Mouse (Mus musculus) heart, postnatal 0 days (tissue): ENCODE measurements around the gene Plscr1. TPM values are rescaled to one million over a fixed set of nuclear protein-coding genes. Genes with fewer than 3 reads are reported as not detected.
A peak's percentile ranks its signal among the peaks of the same experiment; 100 is the strongest.

ENCODE experiments used
- ATAC-seq: fragments of 200-750 bp; cut with Nextera tagmentation; 2 replicates; pipeline ENCODE4 v1.8.0; 2017; ENCODE audit warnings: low read depth, moderate number of reproducible peaks, moderate library complexity; ENCODE audit not compliant: insufficient read depth
- DNase-seq: peaks from one replicate; pipeline ENCODE4 v3.0.0-alpha.2; 2016; ENCODE audit warnings: low spot score
- H3K27ac ChIP-seq: fragments of 300-500 bp; sonication (generic); 2 replicates; pipeline ENCODE4 v1.5.1; 2014; ENCODE audit warnings: low read depth, mild to moderate bottlenecking
- H3K27me3 ChIP-seq: fragments of 300-500 bp; sonication (generic); 2 replicates; pipeline ENCODE4 v1.6.1; 2014; ENCODE audit warnings: low read length, mixed read lengths; ENCODE audit not compliant: control insufficient read depth, insufficient read depth
- H3K36me3 ChIP-seq: fragments of 300-500 bp; sonication (generic); replicated peaks from 2 replicates; pipeline ENCODE4 v1.6.1; 2014; ENCODE audit warnings: low read length, mixed read lengths; ENCODE audit not compliant: control insufficient read depth, insufficient read depth
- H3K4me1 ChIP-seq: fragments of 300-500 bp; sonication (generic); 2 replicates; pipeline ENCODE4 v1.6.1; 2014; ENCODE audit warnings: antibody characterized with exemption; ENCODE audit not compliant: control insufficient read depth, insufficient read depth
- H3K4me2 ChIP-seq: fragments of 300-500 bp; sonication (generic); 2 replicates; pipeline ENCODE4 v1.6.1; 2014; ENCODE audit warnings: low read depth, mild to moderate bottlenecking, low read length, moderate library complexity
- H3K4me3 ChIP-seq: fragments of 300-500 bp; sonication (generic); 2 replicates; pipeline ENCODE4 v1.5.1; 2014; ENCODE audit warnings: low read depth, low read length
- H3K9ac ChIP-seq: fragments of 300-500 bp; sonication (generic); replicated peaks from 2 replicates; pipeline ENCODE4 v1.6.1; 2014; ENCODE audit warnings: low read depth, low read length, mixed read lengths
- H3K9me3 ChIP-seq: fragments of 300-500 bp; sonication (generic); replicated peaks from 2 replicates; pipeline ENCODE4 v1.6.1; 2016; ENCODE audit warnings: low read length; ENCODE audit not compliant: control insufficient read depth
- CTCF ChIP-seq: IDR thresholded peaks from 2 replicates; pipeline ENCODE4 v1.5.1; 2016; ENCODE audit warnings: antibody characterized with exemption, control low read depth, low read depth
- EP300 ChIP-seq: IDR thresholded peaks from 2 replicates; pipeline ENCODE4 v1.6.1; 2016; ENCODE audit warnings: antibody characterized with exemption, low read depth
- WGBS: fragments of 180-500 bp; shearing (Covaris S2); extraction: QIAGEN DNeasy Blood & Tissue Kit; methylation state at CpG from one replicate; pipeline ENCODE4 v1.1.7; 2014; 5-methylcytosine and 5-hydroxymethylcytosine counted together
- polyA plus RNA-seq: library from polyadenylated mRNA; unstranded; fragments of >200 nt; fragmentation: Nextera tagmentation; extraction: Ambion mirVana; gene quantifications from 2 replicates; pipeline ENCODE4 v1.2.1, GENCODE M21; 2015
- total RNA-seq: library from RNA; depleted of rRNA; stranded (reverse); fragments of >200 nt; gene quantifications from 2 replicates; pipeline ENCODE4 v1.2.3, GENCODE M21; 2014; ENCODE audit warnings: low replicate concordance; rRNA removed

The Plscr1 gene
- total RNA-seq (17.7 and 22.1 TPM in 2 replicates), polyA plus RNA-seq (25.4 and 25.8 TPM in 2 replicates)

- Histone ChIP-seq H3K4me3 (peak within 1 kb of the TSS; percentile 79), H3K9ac (peak within 1 kb of the TSS; percentile 79), H3K27me3 (no peaks in the 10 kb centered on the region), H3K36me3 (no peaks in the 10 kb centered on the region), H3K9me3 (no peaks in the 10 kb centered on the region), H3K4me1 (peaks cover 10% of the 10 kb centered on the region), H3K4me2 (peak within 1 kb of the TSS; percentile 76), H3K27ac (peak within 1 kb of the TSS; percentile 97)
- DNase-seq (peak; percentile 13), ATAC-seq (no peak)
- no peak for TF ChIP-seq EP300
- TF ChIP-seq CTCF: no peak
- WGBS: 41% methylated on average over 7 of the region's 7 CpGs
Observed at GRCm38 (mm10) chr9:92249447-92249852, at the start of gene Plscr1. Gene Plscr1 (plus strand): TSS chr9:92249750.

DNA sequence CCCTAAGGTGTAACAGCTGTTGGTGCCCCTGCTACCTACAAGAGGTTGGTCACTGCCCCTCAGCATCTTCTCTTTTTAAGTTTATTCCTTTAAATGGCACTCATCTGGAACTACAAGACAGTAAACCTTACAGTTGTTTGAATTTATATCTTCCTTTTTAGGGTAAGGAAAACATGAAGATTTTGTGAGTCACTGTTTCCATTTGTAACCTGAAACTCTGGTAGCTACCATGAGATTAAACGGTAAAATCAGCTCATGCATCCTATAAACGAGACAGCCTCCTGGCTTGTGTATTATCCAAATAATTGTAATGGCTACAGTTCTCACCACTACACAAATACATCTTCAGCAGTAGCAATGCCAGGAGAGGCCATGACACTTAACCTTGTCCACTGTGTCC is 45.2 kb upstream of the Plscr1 start:
- H3K4me2 ChIP-seq: no peak overlapping the region
- 43% methylated on average over 2 of the region's 2 CpGs for WGBS
- TF ChIP-seq CTCF: no peak
- no peak for TF ChIP-seq EP300
- DNase-seq: no peak
- H3K9me3 ChIP-seq: no peaks in the 10 kb centered on the region
- H3K4me3 ChIP-seq: no peak overlapping the region
- ATAC-seq: no peak
- no peak overlapping the region for H3K9ac ChIP-seq
- no peaks in the 10 kb centered on the region for H3K27me3 ChIP-seq
- no peaks in the 10 kb centered on the region for H3K36me3 ChIP-seq
- no peak overlapping the region for H3K27ac ChIP-seq
- H3K4me1 ChIP-seq: no peaks in the 10 kb centered on the region

- peak; percentile 39 for DNase-seq
- Histone ChIP-seq H3K4me1 (no peaks in the 10 kb centered on the region), H3K36me3 (no peaks in the 10 kb centered on the region), H3K4me2 (peak overlapping the region; percentile 41), H3K4me3 (peak overlapping the region; percentile 25), H3K9me3 (no peaks in the 10 kb centered on the region), H3K27me3 (no peaks in the 10 kb centered on the region), H3K27ac (no peak overlapping the region), H3K9ac (no peak overlapping the region)
- TF ChIP-seq CTCF: peak; percentile 65
- TF ChIP-seq EP300: no peak
- 32% methylated on average over 4 of the region's 4 CpGs for WGBS
- no peak for ATAC-seq
Observed at GRCm38 (mm10) chr9:92207307-92207706, 42.2 kb upstream of the Plscr1 start.

GRCm38 (mm10) chr9:92207757-92208156 is 41.8 kb upstream of the Plscr1 start:
- no peaks in the 10 kb centered on the region for H3K4me1 ChIP-seq
- ATAC-seq: no peak
- no peaks in the 10 kb centered on the region for H3K36me3 ChIP-seq
- no peaks in the 10 kb centered on the region for H3K27me3 ChIP-seq
- H3K9me3 ChIP-seq: no peaks in the 10 kb centered on the region
- peak overlapping the region; percentile 25 for H3K4me3 ChIP-seq
- no peak for DNase-seq
- 59% methylated on average over 8 of the region's 8 CpGs for WGBS
- no peak overlapping the region for H3K9ac ChIP-seq
- H3K27ac ChIP-seq: no peak overlapping the region
- TF ChIP-seq EP300 (no peak), CTCF (no peak)
- peak overlapping the region; percentile 41 for H3K4me2 ChIP-seq

DNA sequence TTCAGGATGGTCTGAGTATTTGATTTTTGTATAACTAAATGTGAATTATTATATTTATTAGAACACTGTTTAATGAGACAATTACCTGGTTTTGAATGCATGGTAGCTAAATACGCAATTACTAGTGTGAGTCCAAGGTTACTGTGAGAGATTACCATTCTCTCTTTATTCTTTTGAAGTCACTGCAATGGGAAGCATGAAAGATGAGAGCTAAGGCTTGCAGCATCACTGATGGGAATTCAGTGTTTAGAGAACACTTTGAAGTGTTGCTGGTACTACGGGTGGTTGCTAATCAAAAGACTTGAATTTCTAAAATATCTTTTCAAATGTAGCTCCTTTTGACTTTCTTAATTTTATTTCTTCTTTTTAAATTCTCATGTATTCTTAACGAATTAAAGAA is 39.7 kb upstream of the Plscr1 start:
- Histone ChIP-seq H3K9ac (no peak overlapping the region), H3K27ac (no peak overlapping the region), H3K4me3 (no peak overlapping the region), H3K27me3 (no peaks in the 10 kb centered on the region), H3K9me3 (no peaks in the 10 kb centered on the region), H3K4me2 (no peak overlapping the region), H3K36me3 (no peaks in the 10 kb centered on the region), H3K4me1 (no peaks in the 10 kb centered on the region)
- ATAC-seq (no peak), DNase-seq (no peak)
- WGBS: 75% methylated on average over 3 of the region's 3 CpGs
- TF ChIP-seq EP300: no peak
- TF ChIP-seq CTCF: no peak

- Histone ChIP-seq H3K4me3 (no peak overlapping the region), H3K4me2 (no peak overlapping the region), H3K9ac (no peak overlapping the region), H3K9me3 (no peaks in the 10 kb centered on the region), H3K27ac (no peak overlapping the region), H3K4me1 (no peaks in the 10 kb centered on the region), H3K36me3 (no peaks in the 10 kb centered on the region), H3K27me3 (no peaks in the 10 kb centered on the region)
- no peak for TF ChIP-seq EP300
- TF ChIP-seq CTCF: no peak
- 69% methylated on average over 7 of the region's 7 CpGs for WGBS
- no peak for ATAC-seq
- no peak for DNase-seq
Observed at GRCm38 (mm10) chr9:92210386-92210967, 39.1 kb upstream of the Plscr1 start.
